In genomic region chr5:112411514-112412335, GRCm38 (mm10) we compare ENCODE assay signal across 10 mouse cellular contexts. TPM values are rescaled to one million over a fixed set of nuclear protein-coding genes. Genes with fewer than 3 reads are reported as not detected.
DNase-seq lines count a peak whose midpoint lies in the region; ATAC-seq and TF ChIP-seq lines count a peak whose summit lies in the region.
"Had no signal": no experiment of that assay in that cellular context is flagged by ENCODE, and none has a peak within 500 bp of the region (broad histone marks: within the 10 kb centered on the region; RNA-seq: fewer than 3 reads in every experiment).

No protein-coding gene starts in this region.

- no peak overlapping the region for H3K9ac ChIP-seq in lung, embryonic 14.5 days
- H3K9ac ChIP-seq in forebrain, postnatal 0 days = 0 out of 2 replicates have a peak overlapping the region, but pooled peaks have one; percentile 14
- H3K9ac ChIP-seq in midbrain, embryonic 11.5 days (ENCODE audit: low read length) = no peak overlapping the region
- H3K9ac ChIP-seq in kidney, embryonic 14.5 days (ENCODE audit: low read depth, low read length) = no peak overlapping the region
- H3K9ac ChIP-seq: liver, embryonic 15.5 days had no signal

- H3K27me3 ChIP-seq in lung, embryonic 14.5 days (ENCODE audit: insufficient read depth, low read length) = no peaks in the 10 kb centered on the region
- no peaks in the 10 kb centered on the region for H3K27me3 ChIP-seq in forebrain, postnatal 0 days (ENCODE audit: insufficient read depth, low read length)
- no peaks in the 10 kb centered on the region for H3K27me3 ChIP-seq in midbrain, embryonic 11.5 days (ENCODE audit: control insufficient read depth, insufficient read depth, low read length)
- no peaks in the 10 kb centered on the region for H3K27me3 ChIP-seq in kidney, embryonic 14.5 days (ENCODE audit: control insufficient read depth, insufficient read depth, low read length)

- peaks cover 5% of the 10 kb centered on the region; the same call in 1 of the 2 replicates for H3K4me1 ChIP-seq in lung, embryonic 14.5 days (ENCODE audit: insufficient read depth)
- peaks cover 18% of the 10 kb centered on the region for H3K4me1 ChIP-seq in forebrain, postnatal 0 days (ENCODE audit: insufficient read depth)
- H3K4me1 ChIP-seq in midbrain, embryonic 11.5 days (ENCODE audit: control insufficient read depth, insufficient read depth, low read length) = peaks cover 27% of the 10 kb centered on the region
- H3K4me1 ChIP-seq in kidney, embryonic 14.5 days (ENCODE audit: control insufficient read depth, insufficient read depth, low read length) = peaks cover 14% of the 10 kb centered on the region; the same call in 1 of the 2 replicates
- H3K4me1 ChIP-seq: liver, embryonic 15.5 days had no signal

- TF ChIP-seq CTCF in lung, embryonic 14.5 days (IDR thresholded peaks at IDR 0.05; ENCODE audit: low read depth) = no peak
- TF ChIP-seq CTCF in forebrain, postnatal 0 days (IDR thresholded peaks at IDR 0.05; ENCODE audit: low read depth) = no peak

- H3K9me3 ChIP-seq in lung, embryonic 14.5 days (ENCODE audit: low read depth, low read length) = no peaks in the 10 kb centered on the region
- no peaks in the 10 kb centered on the region for H3K9me3 ChIP-seq in forebrain, postnatal 0 days (ENCODE audit: low read length)
- no peaks in the 10 kb centered on the region for H3K9me3 ChIP-seq in midbrain, embryonic 11.5 days (ENCODE audit: control insufficient read depth, low read length)
- H3K9me3 ChIP-seq in kidney, embryonic 14.5 days (ENCODE audit: control insufficient read depth, low read length) = peaks cover 3% of the 10 kb centered on the region; the same call in 1 of the 2 replicates
- H3K9me3 ChIP-seq: liver, embryonic 15.5 days had no signal

- DNase-seq in lung, embryonic 14.5 days = peak; percentile 67
- no peak for DNase-seq in lung, postnatal 14 days
- DNase-seq in forebrain, postnatal 0 days = peak; percentile 82
- DNase-seq in midbrain, embryonic 11.5 days (ENCODE audit: low spot score, missing footprints) = peak; percentile 91
- no peak for DNase-seq in cerebellum, adult 18-20 months
- no peak for DNase-seq in spleen, postnatal 14 days (ENCODE audit: low spot score in 2 of 2)
- no peak for DNase-seq in cerebellum, adult 9-11 months

- WGBS in lung, embryonic 14.5 days = 8% methylated on average over 19 of the region's 19 CpGs
- 13% methylated on average over 19 of the region's 19 CpGs for WGBS in forebrain, postnatal 0 days
- WGBS in midbrain, embryonic 11.5 days = 17% methylated on average over 19 of the region's 19 CpGs
- WGBS in kidney, embryonic 14.5 days = 8% methylated on average over 19 of the region's 19 CpGs

- no peak overlapping the region for H3K27ac ChIP-seq in lung, embryonic 14.5 days (ENCODE audit: low read depth)
- peak overlapping the region; percentile 85 for H3K27ac ChIP-seq in forebrain, postnatal 0 days (ENCODE audit: low read depth, low read length)
- H3K27ac ChIP-seq in midbrain, embryonic 11.5 days (ENCODE audit: low read depth, low read length) = peak overlapping the region; percentile 47; the same call in 1 of the 2 replicates
- H3K27ac ChIP-seq in kidney, embryonic 14.5 days (ENCODE audit: low read depth, low read length) = no peak overlapping the region
- H3K27ac ChIP-seq: liver, embryonic 15.5 days had no signal

- no peak overlapping the region for H3K4me3 ChIP-seq in lung, embryonic 14.5 days (ENCODE audit: low read depth, low read length)
- H3K4me3 ChIP-seq in forebrain, postnatal 0 days (ENCODE audit: low read depth, low read length) = no peak overlapping the region
- H3K4me3 ChIP-seq in midbrain, embryonic 11.5 days (ENCODE audit: low read depth, low read length) = no peak overlapping the region
- H3K4me3 ChIP-seq in kidney, embryonic 14.5 days (ENCODE audit: low read length) = no peak overlapping the region
- H3K4me3 ChIP-seq: liver, embryonic 15.5 days had no signal

- no peaks in the 10 kb centered on the region for H3K36me3 ChIP-seq in lung, embryonic 14.5 days (ENCODE audit: insufficient read depth)
- H3K36me3 ChIP-seq in forebrain, postnatal 0 days (ENCODE audit: insufficient read depth) = no peaks in the 10 kb centered on the region
- no peaks in the 10 kb centered on the region for H3K36me3 ChIP-seq in midbrain, embryonic 11.5 days (ENCODE audit: control insufficient read depth, insufficient read depth, low read length)
- H3K36me3 ChIP-seq in kidney, embryonic 14.5 days (ENCODE audit: control insufficient read depth, insufficient read depth, low read length) = no peaks in the 10 kb centered on the region
- H3K36me3 ChIP-seq: liver, embryonic 15.5 days had no signal

- no peak for ATAC-seq in lung, embryonic 14.5 days (ENCODE audit: insufficient read depth)
- peak; percentile 86 for ATAC-seq in forebrain, postnatal 0 days
- ATAC-seq in midbrain, embryonic 11.5 days (ENCODE audit: low FRiP score) = peak; percentile 79
- ATAC-seq in kidney, embryonic 14.5 days (ENCODE audit: low FRiP score, low TSS enrichment) = no peak

- H3K4me2 ChIP-seq in lung, embryonic 14.5 days = 0 out of 2 replicates have a peak overlapping the region, but pooled peaks have one; percentile 15
- peak overlapping the region; percentile 37 for H3K4me2 ChIP-seq in forebrain, postnatal 0 days (ENCODE audit: low read depth)
- peak overlapping the region; percentile 34; the same call in 1 of the 2 replicates for H3K4me2 ChIP-seq in midbrain, embryonic 11.5 days
- no peak overlapping the region; the same call in 1 of the 2 replicates for H3K4me2 ChIP-seq in kidney, embryonic 14.5 days (replicated peaks; ENCODE audit: low read depth, low read length)
- H3K4me2 ChIP-seq: liver, embryonic 15.5 days had no signal

RNA-seq across cellular contexts. Expression of gene Asphd2, which starts 17.1 kb away (rescaled TPM):
- 5.6 and 8.0 TPM in 2 replicates for polyA plus RNA-seq in lung, embryonic 14.5 days (2014; fragmentation: Nextera tagmentation; extraction: Ambion mirVana)
- 132 and 138 TPM in 2 replicates for total RNA-seq in forebrain, postnatal 0 days (2014; rRNA removed)
- polyA plus RNA-seq in forebrain, postnatal 0 days (2015; fragmentation: Nextera tagmentation; extraction: Ambion mirVana) = 128 and 132 TPM in 2 replicates
- polyA plus RNA-seq in midbrain, embryonic 11.5 days (2014; fragmentation: Nextera tagmentation; extraction: Ambion mirVana) = 35.4 and 48.3 TPM in 2 replicates
- 8.2 and 9.0 TPM in 2 replicates for polyA plus RNA-seq in kidney, embryonic 14.5 days (2014; fragmentation: Nextera tagmentation; extraction: Ambion mirVana)

RNA-seq across cellular contexts. Expression of gene Gm6588, which starts 37.5 kb away (rescaled TPM):
- polyA plus RNA-seq in lung, embryonic 14.5 days (2014; fragmentation: Nextera tagmentation; extraction: Ambion mirVana) = not detected in 2 replicates
- not detected in 2 replicates for total RNA-seq in forebrain, postnatal 0 days (2014; rRNA removed)
- 0.11 TPM in 1 of 2 replicates, not detected in the other for polyA plus RNA-seq in forebrain, postnatal 0 days (2015; fragmentation: Nextera tagmentation; extraction: Ambion mirVana)
- polyA plus RNA-seq in midbrain, embryonic 11.5 days (2014; fragmentation: Nextera tagmentation; extraction: Ambion mirVana) = not detected in 2 replicates
- not detected in 2 replicates for polyA plus RNA-seq in kidney, embryonic 14.5 days (2014; fragmentation: Nextera tagmentation; extraction: Ambion mirVana)
- polyA plus RNA-seq: liver, embryonic 15.5 days; spleen, adult 2 months had no signal

RNA-seq across cellular contexts. Expression of gene Gm6583, which starts 55.9 kb away (rescaled TPM):
- polyA plus RNA-seq in lung, embryonic 14.5 days (2014; fragmentation: Nextera tagmentation; extraction: Ambion mirVana) = 0.16 and 0.26 TPM in 2 replicates
- total RNA-seq in forebrain, postnatal 0 days (2014; rRNA removed) = not detected in 2 replicates
- not detected in 2 replicates for polyA plus RNA-seq in forebrain, postnatal 0 days (2015; fragmentation: Nextera tagmentation; extraction: Ambion mirVana)
- polyA plus RNA-seq in midbrain, embryonic 11.5 days (2014; fragmentation: Nextera tagmentation; extraction: Ambion mirVana) = not detected in 2 replicates
- polyA plus RNA-seq in kidney, embryonic 14.5 days (2014; fragmentation: Nextera tagmentation; extraction: Ambion mirVana) = 0.12 and 0.41 TPM in 2 replicates
- polyA plus RNA-seq: spleen, adult 2 months had no signal

Comparison
In these comparisons a context has a peak if more than half of its experiments do, and no peak if none do; other contexts are left out.
1. DNase-seq: peak in lung, embryonic 14.5 days (single experiment), forebrain, postnatal 0 days (single experiment) and midbrain, embryonic 11.5 days (single experiment); none in lung, postnatal 14 days (single experiment), cerebellum, adult 18-20 months (0 of 2), spleen, postnatal 14 days (0 of 2) and cerebellum, adult 9-11 months (single experiment).
2. ATAC-seq: peak in forebrain, postnatal 0 days (single experiment) and midbrain, embryonic 11.5 days (single experiment); none in lung, embryonic 14.5 days (single experiment) and kidney, embryonic 14.5 days (single experiment).
3. H3K27ac ChIP-seq: peak in forebrain, postnatal 0 days (single experiment) and midbrain, embryonic 11.5 days (single experiment); none in lung, embryonic 14.5 days (single experiment) and kidney, embryonic 14.5 days (single experiment).